Mouse (Mus musculus): ENCODE measurements around the gene Gm26920.

DNA sequence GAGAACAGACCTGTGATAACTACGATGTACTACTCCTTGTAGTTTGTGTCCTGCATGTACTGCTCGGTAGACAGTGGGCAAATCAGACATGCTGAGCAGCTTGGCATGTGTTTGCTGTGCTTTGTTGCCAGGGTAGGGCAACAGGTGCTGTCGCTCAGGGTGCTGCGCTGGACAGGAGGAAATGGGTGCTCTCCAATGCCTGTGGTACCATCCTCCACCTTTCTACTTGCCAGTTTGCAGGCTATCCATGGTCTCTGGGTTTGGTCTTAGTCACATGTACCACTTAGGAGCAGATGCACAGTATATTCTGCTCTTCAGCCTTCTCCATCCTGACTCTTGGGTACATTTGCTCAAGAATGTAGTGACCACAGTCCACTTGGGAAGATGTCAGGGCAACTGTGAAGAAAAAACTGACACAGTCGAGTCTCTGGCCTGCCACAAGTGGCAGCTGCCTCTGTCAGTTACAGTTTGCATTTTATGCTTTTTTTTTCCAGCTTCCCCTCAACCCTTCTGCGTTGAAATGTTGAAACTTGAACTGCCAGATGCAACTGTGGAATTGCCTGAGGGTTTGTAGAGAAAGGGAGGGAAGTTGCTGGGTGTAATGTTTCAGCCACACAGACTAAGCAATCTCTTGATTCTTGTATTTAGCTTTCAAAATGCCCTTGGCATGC lies 82.1 kb downstream of the Gm26920 start:
- TF ChIP-seq CTCF (IDR thresholded peaks at IDR 0.05; ENCODE audit: control insufficient read depth, insufficient read depth, insufficient read length) (no peak), USF1 (IDR thresholded peaks at IDR 0.05; ENCODE audit: low read depth) (peak; percentile 65), MAX (IDR thresholded peaks at IDR 0.05) (no peak)

Data from C2C12 (cell line).